9 mouse cellular contexts compared by ENCODE assay signal in the genomic region with DNA sequence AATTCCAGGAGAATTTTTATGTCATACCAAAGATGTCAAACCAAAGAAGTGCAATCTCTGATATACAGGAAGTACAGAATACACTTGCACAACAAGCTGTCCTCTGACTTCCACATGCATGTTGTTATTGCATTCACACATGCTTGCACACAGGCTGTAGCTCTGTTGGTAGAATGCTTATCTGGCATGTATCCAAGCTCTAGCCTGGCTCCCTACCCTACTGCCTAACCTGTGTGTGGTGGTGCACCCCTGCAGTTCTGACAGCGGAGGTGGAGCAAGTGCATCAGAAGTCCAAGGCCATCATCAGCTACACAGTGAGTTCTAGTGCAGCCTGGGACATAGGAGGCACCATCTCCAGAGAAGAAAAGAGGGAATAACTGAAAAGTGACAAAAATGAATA. TPM values are rescaled to one million over a fixed set of nuclear protein-coding genes. Genes with fewer than 3 reads are reported as not detected.
DNase-seq lines count a peak whose midpoint lies in the region; ATAC-seq lines count a peak whose summit lies in the region.
"Had no signal": no experiment of that assay in that cellular context is flagged by ENCODE, and none has a peak within 500 bp of the region (broad histone marks: within the 10 kb centered on the region; RNA-seq: fewer than 3 reads in every experiment).

No protein-coding gene starts in this region.

- WGBS in liver, embryonic 16.5 days (ENCODE audit: insufficient replicate concordance) = 64% methylated on average over 1 of the region's 1 CpGs

- H3K9me3 ChIP-seq in liver, embryonic 16.5 days (replicated peaks; ENCODE audit: control insufficient read depth, low read length) = no peaks in the 10 kb centered on the region

- peak; percentile 46 for DNase-seq in kidney, adult 11 months
- no peak for DNase-seq in kidney, adult 8-10 months
- peak; percentile 21 for DNase-seq in R1 (ENCODE audit: low read depth, low spot score)
- DNase-seq in cerebellum, postnatal 10 days = peak; percentile 59 to 62
- no peak for DNase-seq in thymus, postnatal 25 days
- DNase-seq in T-cell, adult 2 months (ENCODE audit: low spot score) = no peak
- DNase-seq: embryo, embryonic 11 days; heart, postnatal 14 days had no signal

- no peak overlapping the region for H3K27ac ChIP-seq in liver, embryonic 16.5 days (ENCODE audit: low read length)

- no peak overlapping the region for H3K4me3 ChIP-seq in liver, embryonic 16.5 days (ENCODE audit: low read depth, low read length)

- ATAC-seq in liver, embryonic 16.5 days (ENCODE audit: low read depth) = peak; percentile 62

- peaks cover 9% of the 10 kb centered on the region for H3K4me1 ChIP-seq in liver, embryonic 16.5 days (ENCODE audit: control insufficient read depth, low read depth, low read length)

- H3K9ac ChIP-seq in liver, embryonic 16.5 days (ENCODE audit: low read depth, low read length) = no peak overlapping the region

- no peak overlapping the region for H3K4me2 ChIP-seq in liver, embryonic 16.5 days (ENCODE audit: low read depth, low read length)

- H3K27me3 ChIP-seq in liver, embryonic 16.5 days (ENCODE audit: control insufficient read depth, insufficient read depth, low read depth, low read length) = no peaks in the 10 kb centered on the region

- H3K36me3 ChIP-seq in liver, embryonic 16.5 days (ENCODE audit: control insufficient read depth, insufficient read depth) = no peaks in the 10 kb centered on the region

RNA-seq across cellular contexts. Expression of gene Ap4s1, which starts 12.0 kb away (rescaled TPM):
- 10.7 and 11.1 TPM in 2 replicates for polyA plus RNA-seq in liver, embryonic 16.5 days (2015; fragmentation: Nextera tagmentation; extraction: Ambion mirVana)

RNA-seq across cellular contexts. Expression of gene Strn3, which starts 12.9 kb away (rescaled TPM):
- 11.3 and 11.8 TPM in 2 replicates for polyA plus RNA-seq in liver, embryonic 16.5 days (2015; fragmentation: Nextera tagmentation; extraction: Ambion mirVana)

Comparison
In these comparisons a context has a peak if more than half of its experiments do, and no peak if none do; other contexts are left out.
1. DNase-seq: peak in kidney, adult 11 months (single experiment), R1 (single experiment) and cerebellum, postnatal 10 days (2 of 2); none in kidney, adult 8-10 months (0 of 2), thymus, postnatal 25 days (single experiment) and T-cell, adult 2 months (single experiment).